Mouse (Mus musculus): ENCODE measurements at regions not wholly inside any gene's neighbourhood (a gene's known extent, or its start where the extent isn't known, plus 50 kb on each side); places are given as distances from the start of the nearest gene placed in this dataset.

GRCm38 (mm10) chr8:103361713-103362112, 576.3 kb upstream of the Cdh11 start:
- DNase-seq (ENCODE audit: low read depth, low spot score), result no peak

GRCm38 (mm10) chr8:103370394-103370793, 585.0 kb upstream of the Cdh11 start:
- no peak for DNase-seq (ENCODE audit: low read depth, low spot score)

GRCm38 (mm10) chr8:103373007-103373406, 587.6 kb upstream of the Cdh11 start:
- DNase-seq (ENCODE audit: low read depth, low spot score), result no peak

GRCm38 (mm10) chr8:103374151-103374550, 588.7 kb upstream of the Cdh11 start:
- DNase-seq (ENCODE audit: low read depth, low spot score), result no peak

GRCm38 (mm10) chr8:103378545-103378944, 593.1 kb upstream of the Cdh11 start:
- no peak for DNase-seq (ENCODE audit: low read depth, low spot score)

- DNase-seq (ENCODE audit: low read depth, low spot score), result no peak
Measured at GRCm38 (mm10) chr8:103381575-103381974, 596.1 kb upstream of the Cdh11 start.

- no peak for DNase-seq (ENCODE audit: low read depth, low spot score)
Measured at GRCm38 (mm10) chr8:103391359-103391758, 605.9 kb upstream of the Cdh11 start.

GRCm38 (mm10) chr8:103395316-103395715, 609.9 kb upstream of the Cdh11 start:
- DNase-seq (ENCODE audit: low read depth, low spot score), result no peak

GRCm38 (mm10) chr8:103398179-103398578, 612.7 kb upstream of the Cdh11 start:
- no peak for DNase-seq (ENCODE audit: low read depth, low spot score)

GRCm38 (mm10) chr8:103399466-103399865, 614.0 kb upstream of the Cdh11 start:
- no peak for DNase-seq (ENCODE audit: low read depth, low spot score)

GRCm38 (mm10) chr8:103400143-103400542, 614.7 kb upstream of the Cdh11 start:
- no peak for DNase-seq (ENCODE audit: low read depth, low spot score)

- DNase-seq (ENCODE audit: low read depth, low spot score), result no peak
Measured at GRCm38 (mm10) chr8:103402731-103403130, 617.3 kb upstream of the Cdh11 start.

GRCm38 (mm10) chr8:103403826-103404225, 618.4 kb upstream of the Cdh11 start:
- DNase-seq (ENCODE audit: low read depth, low spot score), result no peak

GRCm38 (mm10) chr8:103405787-103406186, 620.3 kb upstream of the Cdh11 start:
- no peak for DNase-seq (ENCODE audit: low read depth, low spot score)

GRCm38 (mm10) chr8:103406921-103407320, 621.5 kb upstream of the Cdh11 start:
- no peak for DNase-seq (ENCODE audit: low read depth, low spot score)

- DNase-seq (ENCODE audit: low read depth, low spot score), result no peak
Measured at GRCm38 (mm10) chr8:103407631-103408030, 622.2 kb upstream of the Cdh11 start.

- no peak for DNase-seq (ENCODE audit: low read depth, low spot score)
Measured at GRCm38 (mm10) chr8:103408411-103408810, 623.0 kb upstream of the Cdh11 start.

- no peak for DNase-seq (ENCODE audit: low read depth, low spot score)
Measured at GRCm38 (mm10) chr8:103409121-103409551, 623.7 kb upstream of the Cdh11 start.

- DNase-seq (ENCODE audit: low read depth, low spot score), result no peak
Measured at GRCm38 (mm10) chr8:103412731-103413130, 627.3 kb upstream of the Cdh11 start.

- DNase-seq (ENCODE audit: low read depth, low spot score), result no peak
Measured at GRCm38 (mm10) chr8:103413589-103414575, 628.4 kb upstream of the Cdh11 start.

- no peak for DNase-seq (ENCODE audit: low read depth, low spot score)
Measured at GRCm38 (mm10) chr8:103422313-103422973, 637.0 kb upstream of the Cdh11 start.

GRCm38 (mm10) chr8:103425967-103426366, 640.5 kb upstream of the Cdh11 start:
- no peak for DNase-seq (ENCODE audit: low read depth, low spot score)

Data from CD4-positive helper T cell, adult 2 months (primary cell).